Comparison of ENCODE assay signal across 16 mouse cellular contexts in genomic region chr6:140767237-140767636, GRCm38 (mm10). TPM values are rescaled to one million over a fixed set of nuclear protein-coding genes. Genes with fewer than 3 reads are reported as not detected.
DNase-seq lines count a peak whose midpoint lies in the region; ATAC-seq and TF ChIP-seq lines count a peak whose summit lies in the region.
"Had no signal": no experiment of that assay in that cellular context is flagged by ENCODE, and none has a peak within 500 bp of the region (broad histone marks: within the 10 kb centered on the region; RNA-seq: fewer than 3 reads in every experiment).

No protein-coding gene starts in this region.

- intact Hi-C loops in heart, adult 2 months (cut with DNase I) = loop anchor here (10.0 kb wide), 2 partner anchors 88 to 808 kb away; no protein-coding TSS in a partner anchor
- intact Hi-C loops in gastrocnemius, postnatal 14 days (cut with DNase I; ENCODE audit: low total_unique reads) = loop anchor here (10.0 kb wide), 1 partner anchor 88 kb away; no protein-coding TSS in a partner anchor

- peak overlapping the region; percentile 41; the same call in 1 of the 2 replicates for H3K27ac ChIP-seq in heart, embryonic 13.5 days (replicated peaks)
- H3K27ac ChIP-seq in heart, adult 2 months = no peak overlapping the region
- H3K27ac ChIP-seq: kidney, postnatal 0 days; liver, embryonic 13.5 days had no signal

- H3K4me1 ChIP-seq in heart, embryonic 13.5 days = no peaks in the 10 kb centered on the region
- H3K4me1 ChIP-seq in heart, adult 2 months (ENCODE audit: control insufficient read depth, insufficient read depth, low read length) = no peaks in the 10 kb centered on the region; the same call in 1 of the 2 replicates
- H3K4me1 ChIP-seq: liver, embryonic 13.5 days had no signal

- no peak for ATAC-seq in heart, embryonic 13.5 days (ENCODE audit: extremely low read depth, insufficient number of reproducible peaks, low FRiP score, low TSS enrichment)
- ATAC-seq in inflammation-experienced regulatory T-cells, adult 6 months = peak; percentile 55

- H3K4me3 ChIP-seq in heart, embryonic 13.5 days = no peak overlapping the region
- H3K4me3 ChIP-seq in heart, adult 2 months = no peak overlapping the region
- H3K4me3 ChIP-seq: erythroblast, embryonic 14.5 days; liver, embryonic 13.5 days had no signal

- no peak for TF ChIP-seq EP300 in heart, adult 2 months (IDR thresholded peaks at IDR 0.05; ENCODE audit: insufficient read depth, low read depth, low read length)

- no peaks in the 10 kb centered on the region for H3K27me3 ChIP-seq in heart, embryonic 13.5 days (replicated peaks)
- H3K27me3 ChIP-seq in heart, adult 2 months (ENCODE audit: control insufficient read depth, insufficient read depth, low read length) = no peaks in the 10 kb centered on the region
- H3K27me3 ChIP-seq: liver, embryonic 13.5 days had no signal

- H3K79me2 ChIP-seq in heart, adult 2 months (replicated peaks; ENCODE audit: control insufficient read depth, insufficient read depth, low read length) = no peaks in the 10 kb centered on the region

- TF ChIP-seq CTCF in heart, adult 2 months (IDR thresholded peaks at IDR 0.05) = no peak
- TF ChIP-seq CTCF in brain, embryonic 14.5 days (IDR thresholded peaks at IDR 0.05; ENCODE audit: borderline replicate concordance, extremely low read depth, insufficient read depth, insufficient read length) = no peak

- TF ChIP-seq POLR2A in heart, adult 2 months (IDR thresholded peaks at IDR 0.05; ENCODE audit: insufficient read depth, low read depth, low read length) = no peak
- TF ChIP-seq POLR2A in brain, embryonic 14.5 days (IDR thresholded peaks at IDR 0.05; ENCODE audit: borderline replicate concordance, extremely low read depth, insufficient read depth, insufficient read length, poor library complexity, severe bottlenecking) = no peak

- no peak for DNase-seq in heart, adult 2 months
- peak; percentile 30 for DNase-seq in 416B (ENCODE audit: low read depth)
- DNase-seq in brain, embryonic 14.5 days (ENCODE audit: low read depth) = peak; percentile 27
- DNase-seq in gastrocnemius, postnatal 14 days = no peak
- no peak for DNase-seq in natural killer cell, adult 2 months (ENCODE audit: low spot score in 2 of 2)
- DNase-seq in left cerebral cortex, adult 9 months (ENCODE audit: low spot score in 2 of 2) = no peak
- DNase-seq: cerebellum, postnatal 14 days; liver, embryonic 13.5 days; right cerebral cortex, postnatal 4 days had no signal

- H3K9me3 ChIP-seq in heart, embryonic 13.5 days = no peaks in the 10 kb centered on the region
- H3K9me3 ChIP-seq: liver, embryonic 13.5 days had no signal

- H3K9ac ChIP-seq in heart, embryonic 13.5 days = no peak overlapping the region
- H3K9ac ChIP-seq in heart, adult 2 months (ENCODE audit: low read depth, low read length) = no peak overlapping the region
- H3K9ac ChIP-seq: liver, embryonic 13.5 days had no signal

- no peak overlapping the region for H3K4me2 ChIP-seq in heart, embryonic 13.5 days
- H3K4me2 ChIP-seq: liver, embryonic 13.5 days had no signal

- WGBS in heart, embryonic 13.5 days = 58% methylated on average over 6 of the region's 6 CpGs
- 49% methylated on average over 6 of the region's 6 CpGs for WGBS in heart, adult 2 months

- no peaks in the 10 kb centered on the region for H3K36me3 ChIP-seq in heart, embryonic 13.5 days
- no peaks in the 10 kb centered on the region for H3K36me3 ChIP-seq in heart, adult 2 months (ENCODE audit: control insufficient read depth, insufficient read depth, low read length)
- H3K36me3 ChIP-seq: liver, embryonic 13.5 days had no signal

RNA-seq across cellular contexts. Expression of gene Gm11077, which starts 38.2 kb away (rescaled TPM):
- not detected in 2 replicates for polyA plus RNA-seq in heart, embryonic 13.5 days (2015; fragmentation: Nextera tagmentation; extraction: Ambion mirVana)
- not detected for total RNA-seq in heart, adult 2 months (2021)
- polyA plus RNA-seq in heart, adult 2 months (2012; rRNA removed) = not detected in 2 replicates
- not detected in 2 replicates for polyA plus RNA-seq in brain, embryonic 14.5 days (2012; rRNA removed)
- polyA plus RNA-seq in inflammation-experienced regulatory T-cells, adult 6 months (2017; shearing (Covaris generic)) = not detected
- not detected for total RNA-seq in gastrocnemius, postnatal 14 days (2021)
- total RNA-seq: neutrophil, adult 5-6 weeks had no signal
- polyA plus RNA-seq: C2C12; erythroblast, embryonic 14.5 days; heart, embryonic 14.5 days; kidney, postnatal 0 days; liver, embryonic 13.5 days had no signal

Comparison
In these comparisons a context has a peak if more than half of its experiments do, and no peak if none do; other contexts are left out.
1. DNase-seq: peak in 416B (single experiment) and brain, embryonic 14.5 days (single experiment); none in heart, adult 2 months (0 of 2), gastrocnemius, postnatal 14 days (single experiment), natural killer cell, adult 2 months (0 of 2) and left cerebral cortex, adult 9 months (0 of 2).